ENCODE assay signal across 29 mouse cellular contexts in genomic region chr4:95214026-95214425, GRCm38 (mm10).
DNase-seq lines count a peak whose midpoint lies in the region; ATAC-seq and TF ChIP-seq lines count a peak whose summit lies in the region.
"Had no signal": no experiment of that assay in that cellular context is flagged by ENCODE, and none has a peak within 500 bp of the region (broad histone marks: within the 10 kb centered on the region; RNA-seq: fewer than 3 reads in every experiment).

No protein-coding gene starts in this region.

- no peaks in the 10 kb centered on the region for H3K27me3 ChIP-seq in intestine, postnatal 0 days (replicated peaks; ENCODE audit: control insufficient read depth, insufficient read depth, low read length)
- no peaks in the 10 kb centered on the region for H3K27me3 ChIP-seq in intestine, embryonic 15.5 days (replicated peaks)
- H3K27me3 ChIP-seq in spleen, adult 2 months (ENCODE audit: control insufficient read depth, insufficient read depth, low read length) = no peaks in the 10 kb centered on the region
- H3K27me3 ChIP-seq: CH12.LX; forebrain, embryonic 13.5 days; heart, embryonic 12.5 days; heart, embryonic 15.5 days; hindbrain, embryonic 13.5 days; Patski had no signal

- DNase-seq in kidney, adult 9 months = peak; percentile 32
- DNase-seq in kidney, postnatal 4 days = no peak
- DNase-seq in spleen, adult 2 months (ENCODE audit: low read depth in 1 of 2, low spot score in 2 of 2) = no peak
- no peak for DNase-seq in spleen, postnatal 36 days (ENCODE audit: low spot score in 2 of 2)
- no peak for DNase-seq in cerebellum, postnatal 36 days
- DNase-seq: adrenal gland, postnatal 10 days; adrenal gland, postnatal 36 days; B cell, adult 2 months; cerebellum, adult 11 months; cerebellum, adult 2 months; cerebellum, adult 9-11 months; cerebellum, postnatal 25 days; gastrocnemius, postnatal 10 days; gastrocnemius, postnatal 36 days; heart, postnatal 10 days; heart, postnatal 36 days had no signal

- H3K4me2 ChIP-seq in intestine, postnatal 0 days (replicated peaks; ENCODE audit: low read depth) = no peak overlapping the region
- no peak overlapping the region for H3K4me2 ChIP-seq in intestine, embryonic 15.5 days (replicated peaks)
- H3K4me2 ChIP-seq: forebrain, embryonic 13.5 days; heart, embryonic 12.5 days; heart, embryonic 15.5 days; hindbrain, embryonic 13.5 days had no signal

- no peak for ATAC-seq in intestine, postnatal 0 days
- ATAC-seq in intestine, embryonic 15.5 days = no peak
- ATAC-seq: forebrain, embryonic 13.5 days; forebrain, embryonic 16.5 days; hindbrain, embryonic 16.5 days; Patski had no signal

- H3K36me3 ChIP-seq in intestine, postnatal 0 days (ENCODE audit: control insufficient read depth, insufficient read depth) = no peaks in the 10 kb centered on the region
- H3K36me3 ChIP-seq in intestine, embryonic 15.5 days = no peaks in the 10 kb centered on the region
- H3K36me3 ChIP-seq in spleen, adult 2 months (ENCODE audit: control insufficient read depth, insufficient read depth, low read length) = no peaks in the 10 kb centered on the region
- H3K36me3 ChIP-seq: forebrain, embryonic 10.5 days; G1E; heart, embryonic 12.5 days; heart, embryonic 15.5 days; hindbrain, embryonic 10.5 days; hindbrain, embryonic 13.5 days had no signal

- H3K4me1 ChIP-seq in intestine, postnatal 0 days (replicated peaks; ENCODE audit: control insufficient read depth, insufficient read depth, low read length) = 0 out of 2 replicates have a peak, but pooled peaks cover 6% of the 10 kb centered on the region
- H3K4me1 ChIP-seq in intestine, embryonic 15.5 days (replicated peaks) = no peaks in the 10 kb centered on the region
- peaks cover 34% of the 10 kb centered on the region for H3K4me1 ChIP-seq in spleen, adult 2 months (ENCODE audit: control insufficient read depth, insufficient read depth, insufficient read length)
- H3K4me1 ChIP-seq: forebrain, embryonic 13.5 days; hindbrain, embryonic 13.5 days had no signal

- no peak overlapping the region for H3K9ac ChIP-seq in intestine, postnatal 0 days (ENCODE audit: low read depth, low read length)
- no peak overlapping the region for H3K9ac ChIP-seq in intestine, embryonic 15.5 days
- H3K9ac ChIP-seq: forebrain, embryonic 13.5 days; heart, embryonic 12.5 days; heart, embryonic 15.5 days; hindbrain, embryonic 13.5 days had no signal

- H3K4me3 ChIP-seq in intestine, postnatal 0 days (ENCODE audit: low read depth, low read length) = no peak overlapping the region
- no peak overlapping the region for H3K4me3 ChIP-seq in intestine, embryonic 15.5 days (replicated peaks)
- no peak overlapping the region for H3K4me3 ChIP-seq in spleen, adult 2 months (ENCODE audit: extremely low read depth, insufficient read depth, insufficient read length)
- H3K4me3 ChIP-seq: forebrain, embryonic 10.5 days; forebrain, embryonic 13.5 days; heart, embryonic 12.5 days; heart, embryonic 15.5 days; hindbrain, embryonic 10.5 days; hindbrain, embryonic 13.5 days had no signal

- no peak for TF ChIP-seq CTCF in intestine, postnatal 0 days (IDR thresholded peaks at IDR 0.05; ENCODE audit: low read depth)
- TF ChIP-seq CTCF in spleen, adult 2 months (IDR thresholded peaks at IDR 0.05; ENCODE audit: extremely low read depth, insufficient read depth, insufficient read length, insufficient replicate concordance) = no peak

- peak overlapping the region; percentile 73; the same call in 1 of the 2 replicates for H3K27ac ChIP-seq in intestine, postnatal 0 days (ENCODE audit: low read depth, low read length)
- no peak overlapping the region for H3K27ac ChIP-seq in intestine, embryonic 15.5 days
- H3K27ac ChIP-seq in spleen, adult 2 months (ENCODE audit: insufficient read depth, low read length) = 0 out of 2 replicates have a peak overlapping the region, but pooled peaks have one; percentile 82
- H3K27ac ChIP-seq: forebrain, embryonic 10.5 days; forebrain, embryonic 13.5 days; heart, embryonic 15.5 days; hindbrain, embryonic 10.5 days; hindbrain, embryonic 13.5 days had no signal

- no peaks in the 10 kb centered on the region for H3K9me3 ChIP-seq in intestine, postnatal 0 days (ENCODE audit: control insufficient read depth)
- no peaks in the 10 kb centered on the region for H3K9me3 ChIP-seq in intestine, embryonic 15.5 days
- H3K9me3 ChIP-seq: forebrain, embryonic 10.5 days; forebrain, embryonic 13.5 days; G1E; heart, embryonic 12.5 days; heart, embryonic 15.5 days; hindbrain, embryonic 10.5 days; hindbrain, embryonic 13.5 days had no signal

- WGBS in intestine, postnatal 0 days = 93% methylated on average over 2 of the region's 2 CpGs
- WGBS in intestine, embryonic 15.5 days = 96% methylated on average over 2 of the region's 2 CpGs
- 98% methylated on average over 2 of the region's 2 CpGs for WGBS in spleen, adult 2 months

- TF ChIP-seq POLR2A in spleen, adult 2 months (IDR thresholded peaks at IDR 0.05; ENCODE audit: low read depth, low read length) = no peak
